Mouse (Mus musculus) kidney, adult 9 months (tissue): Measurements from ENCODE around the gene 3110070M22Rik.
"Not testable (repeated sequence)": the region's sequence is repeated elsewhere in the genome, so short reads cannot be mapped to it uniquely, and the experiment has no call there.

ENCODE experiments used
- DNase-seq: peaks from one replicate; pipeline ENCODE4 v3.0.0; 2022

3110070M22Rik gene

DNA sequence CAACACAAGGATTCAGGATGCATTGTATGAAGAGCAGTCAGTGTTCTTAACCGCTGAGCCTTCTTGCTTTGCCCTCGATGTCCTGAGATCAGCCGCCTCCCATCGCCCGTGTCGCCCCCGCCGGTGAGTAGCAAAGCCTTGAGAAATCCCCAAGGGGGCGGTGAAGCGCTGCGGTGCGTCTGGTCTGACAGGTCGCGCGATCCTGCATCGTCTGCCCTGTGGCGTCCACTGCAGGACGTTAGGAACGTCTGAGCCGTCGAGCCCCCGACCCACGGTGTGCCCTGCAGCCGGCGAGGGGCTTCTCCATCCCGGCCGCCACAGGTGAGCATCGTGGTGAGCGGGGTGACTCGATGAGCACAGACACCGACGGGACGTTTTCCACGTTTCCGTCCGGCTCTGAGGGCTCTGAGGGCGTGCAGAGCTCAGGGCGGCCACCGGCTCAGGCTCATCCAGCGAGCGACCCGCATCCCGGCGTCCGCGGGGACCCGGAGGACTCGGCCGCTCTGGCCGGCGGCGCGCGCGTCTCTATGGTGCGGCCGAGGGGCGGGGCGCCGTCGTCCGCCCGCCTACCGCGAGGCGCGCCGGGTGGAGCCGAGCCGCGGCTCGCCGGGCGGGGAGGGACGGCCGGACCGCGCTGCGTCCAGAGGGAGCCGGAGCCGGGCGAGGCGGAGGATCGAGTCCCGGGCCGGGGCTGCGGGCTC lies at the start of gene 3110070M22Rik, which contains the start of gene Tmem267:
Gene 3110070M22Rik, minus strand, starts transcription at position 504 of the 701 bp plus-strand sequence.
Gene Tmem267, plus strand, starts transcription at position 160 of the 701 bp plus-strand sequence.
- peak; percentile 80 for DNase-seq

DNA sequence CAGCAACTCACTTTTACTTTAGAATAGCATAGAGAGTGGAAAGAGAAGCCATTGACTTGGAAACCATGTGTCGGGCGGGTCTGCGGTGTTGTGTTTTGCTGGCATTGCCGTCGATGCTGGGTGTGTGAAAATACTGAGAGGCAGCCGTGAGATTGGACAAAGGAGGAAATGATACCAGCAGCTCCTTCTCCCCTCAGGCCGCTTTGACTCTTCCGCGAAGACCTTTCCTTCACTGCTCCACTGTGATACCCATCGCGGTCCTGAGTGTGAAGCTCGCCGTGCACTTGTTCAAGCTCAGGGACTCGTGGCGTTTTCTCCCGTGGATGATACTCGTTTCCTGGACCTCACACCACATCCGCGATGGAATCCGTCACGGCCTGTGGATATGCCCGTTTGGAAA lies 6.8 kb upstream of the 3110070M22Rik start:
- DNase-seq = not testable (repeated sequence)

DNA sequence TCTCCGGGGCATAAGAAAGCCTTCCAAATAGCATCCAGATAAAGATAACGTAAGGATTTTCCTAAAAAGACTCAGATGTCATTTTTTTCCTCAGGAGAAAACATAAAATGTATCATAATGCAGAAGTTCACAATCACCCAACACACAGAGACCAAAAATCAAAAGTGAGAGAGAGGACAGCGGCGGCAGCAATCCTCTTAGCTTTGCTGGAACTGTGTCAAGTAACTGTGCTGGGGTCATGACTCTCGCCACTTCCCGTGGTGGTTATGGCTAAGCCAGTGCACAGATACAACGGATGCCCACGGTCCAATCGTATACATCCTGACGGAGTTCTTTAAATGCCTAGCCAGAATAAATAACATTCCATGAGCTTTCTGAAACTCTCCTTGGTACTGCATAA lies 3.9 kb upstream of the 3110070M22Rik start:
- DNase-seq = not testable (repeated sequence)

DNA sequence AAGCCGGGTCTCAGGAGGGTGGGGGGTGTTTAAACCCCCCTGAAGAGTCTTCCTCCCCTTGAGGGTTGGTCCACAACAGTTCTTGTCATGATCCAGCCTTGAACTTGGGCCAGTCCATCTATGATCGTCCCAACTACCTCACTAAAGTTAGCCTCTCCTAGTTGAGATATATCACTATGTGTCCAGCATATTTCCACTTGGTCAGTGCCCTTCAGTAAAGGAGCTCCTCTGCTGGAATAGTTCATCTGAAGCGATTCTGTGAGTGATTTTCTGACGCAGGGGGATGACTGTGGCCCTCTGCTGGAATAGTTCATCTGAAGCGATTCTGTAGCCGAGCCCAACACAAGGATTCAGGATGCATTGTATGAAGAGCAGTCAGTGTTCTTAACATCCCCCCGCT lies 829 bp downstream of the 3110070M22Rik start:
- no peak for DNase-seq

DNA sequence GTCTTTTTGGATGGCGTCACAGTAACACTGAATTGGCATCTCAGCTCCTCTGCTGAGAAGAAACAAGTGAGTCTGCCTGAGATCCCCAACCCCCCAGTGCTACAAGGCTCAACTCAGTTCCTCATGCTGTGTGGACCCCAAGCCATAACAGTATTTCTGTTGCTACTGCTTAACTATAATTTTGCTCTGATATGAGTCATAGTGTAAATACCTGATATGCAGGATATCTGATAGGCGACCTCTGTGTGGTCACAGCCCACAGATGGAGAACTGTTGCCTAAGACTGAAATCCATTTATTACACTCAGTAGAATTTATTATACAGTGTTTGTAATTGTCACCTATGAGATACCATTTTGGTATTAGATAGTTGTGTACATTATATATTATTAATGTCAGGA lies 10.4 kb downstream of the 3110070M22Rik start:
- DNase-seq = no peak

DNA sequence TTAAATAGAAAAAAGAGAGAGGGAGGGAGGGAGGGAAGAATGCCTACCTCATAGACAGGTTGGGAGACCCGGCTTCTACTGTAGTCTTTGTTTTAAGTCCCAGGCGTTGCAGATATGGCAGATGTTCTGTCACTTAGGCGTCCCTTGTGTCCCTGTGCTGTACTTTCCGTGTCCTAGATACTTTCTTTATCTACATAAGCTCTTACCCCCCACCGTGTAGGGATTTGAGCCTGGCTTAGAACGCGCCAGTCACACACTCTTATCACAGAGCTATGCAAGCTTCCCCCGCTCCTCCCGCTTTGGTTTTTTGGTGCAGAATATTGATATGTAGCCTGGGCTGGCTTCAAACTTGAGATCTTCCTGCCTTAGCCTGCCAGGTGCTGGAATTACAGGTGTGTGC lies 11.6 kb downstream of the 3110070M22Rik start:
- DNase-seq = no peak

DNA sequence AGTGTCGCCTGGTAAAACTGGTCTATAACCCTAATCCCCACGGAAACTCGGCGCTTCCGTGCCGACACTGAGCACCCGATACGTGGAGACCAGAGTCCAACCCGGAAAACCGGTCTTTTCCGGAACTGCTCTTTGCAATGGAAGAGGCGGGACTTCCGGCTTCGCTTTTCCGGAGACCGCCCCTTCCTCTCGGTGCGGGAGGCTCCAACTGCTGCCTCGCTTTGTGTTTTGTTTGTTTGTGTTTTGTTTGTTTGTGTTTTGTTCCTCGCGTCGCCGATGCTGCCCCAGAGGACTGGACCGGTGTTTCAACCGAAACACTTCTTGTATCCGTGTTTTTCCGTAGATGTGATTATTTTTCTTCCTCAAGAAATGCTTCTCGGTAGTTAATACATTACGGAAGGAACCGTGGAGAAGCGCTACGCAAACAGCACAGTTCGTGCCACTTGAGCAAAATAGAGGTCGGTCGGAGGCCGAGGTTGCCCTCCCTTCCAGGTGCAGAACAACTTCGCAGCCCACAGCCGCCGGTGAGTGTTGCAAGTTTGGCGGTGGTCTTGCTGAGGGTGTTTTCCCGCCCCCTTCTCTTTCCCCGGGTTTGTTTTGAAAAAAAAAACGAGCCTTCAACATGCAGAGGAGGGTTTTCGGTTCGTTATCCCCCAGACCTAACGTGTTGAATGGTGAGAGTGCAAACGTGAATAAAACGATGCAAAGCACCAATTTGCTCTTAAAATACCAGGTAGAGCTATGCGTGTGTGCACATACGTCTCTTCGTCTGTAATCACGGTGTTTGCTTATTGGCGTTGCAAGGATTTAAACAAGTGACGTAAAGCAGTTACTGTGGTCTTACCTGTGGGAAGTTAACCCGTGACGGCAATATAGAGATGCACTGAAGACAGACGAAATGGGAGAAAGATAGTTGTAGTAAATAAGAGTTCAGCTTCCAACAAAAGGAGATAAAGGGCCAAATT lies 25.3 kb downstream of the 3110070M22Rik start, which contains the start of gene 4833420G17Rik:
Gene 4833420G17Rik, plus strand, starts transcription at position 173 of the 965 bp plus-strand sequence.
- peak; percentile 92 for DNase-seq

DNA sequence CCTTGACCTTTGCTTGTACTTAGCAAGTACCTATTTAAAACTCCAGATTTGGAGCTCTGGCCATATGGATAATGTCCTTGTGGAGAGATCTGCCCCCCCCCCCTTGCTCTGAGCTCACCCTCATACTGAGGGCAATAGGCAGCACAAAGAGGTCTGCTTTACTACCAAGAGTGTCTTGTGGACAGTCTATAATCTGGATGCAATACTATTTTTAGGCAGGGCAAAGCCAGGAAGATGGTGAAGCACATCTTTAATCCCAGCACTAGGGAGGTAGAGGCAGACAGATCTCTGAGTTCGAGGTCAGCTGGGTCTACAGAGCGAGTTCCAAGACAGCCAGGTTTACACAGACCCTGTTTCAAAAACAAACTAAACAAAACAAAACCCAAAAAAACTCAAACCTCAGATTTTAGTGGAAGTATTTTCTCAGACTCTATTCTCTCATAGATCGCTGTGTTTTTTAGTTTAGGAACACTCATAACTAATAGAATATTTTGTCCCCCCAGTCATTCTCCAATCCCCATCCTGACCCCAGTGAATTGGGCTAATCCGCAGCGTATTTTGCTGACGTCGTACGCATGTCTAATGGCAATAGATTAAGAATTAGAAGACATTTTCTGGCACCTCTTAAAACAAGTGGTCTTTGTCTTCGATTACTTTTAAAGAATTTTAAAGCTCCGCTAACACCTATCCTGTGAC lies 26.1 kb downstream of the 3110070M22Rik start:
- no peak for DNase-seq

DNA sequence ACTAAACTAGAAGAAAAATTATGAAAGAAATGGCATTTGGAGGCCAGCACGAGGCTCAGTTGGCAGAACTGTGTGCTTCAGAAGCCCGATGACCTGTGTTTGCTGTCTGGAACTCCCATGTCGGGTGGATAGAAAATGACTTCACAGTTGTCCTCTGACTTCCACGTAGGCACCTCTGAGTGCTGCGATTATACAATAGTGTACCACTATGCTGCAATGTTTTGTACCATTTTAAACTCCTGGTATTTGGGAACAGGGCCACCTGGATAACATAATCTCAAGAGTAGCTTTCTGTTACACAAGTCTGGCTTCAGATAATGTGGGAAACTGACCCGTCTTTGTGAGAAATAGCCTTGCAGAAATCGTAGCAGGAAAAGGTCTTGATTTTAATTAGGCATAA lies 31.8 kb downstream of the 3110070M22Rik start:
- no peak for DNase-seq

DNA sequence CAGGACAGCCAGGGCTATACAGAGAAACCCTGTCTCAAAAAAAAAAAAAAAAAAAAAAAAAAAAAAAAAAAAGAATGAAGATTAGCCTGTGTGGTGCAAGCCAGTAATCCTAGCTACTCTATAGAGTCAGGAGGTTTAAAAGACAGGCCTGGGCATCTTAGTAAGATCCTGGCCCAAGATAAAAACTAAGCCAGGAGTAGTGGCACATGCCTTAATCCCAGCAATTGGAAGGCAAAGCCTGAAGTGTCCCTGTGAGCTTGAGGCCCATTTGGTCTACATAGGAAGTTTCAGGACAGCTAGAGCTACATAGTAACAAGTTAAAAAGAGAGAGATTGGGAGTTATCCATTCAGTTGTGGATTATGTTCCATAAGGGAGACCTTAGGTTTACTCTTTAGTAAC lies 33.1 kb downstream of the 3110070M22Rik start:
- no peak for DNase-seq

DNA sequence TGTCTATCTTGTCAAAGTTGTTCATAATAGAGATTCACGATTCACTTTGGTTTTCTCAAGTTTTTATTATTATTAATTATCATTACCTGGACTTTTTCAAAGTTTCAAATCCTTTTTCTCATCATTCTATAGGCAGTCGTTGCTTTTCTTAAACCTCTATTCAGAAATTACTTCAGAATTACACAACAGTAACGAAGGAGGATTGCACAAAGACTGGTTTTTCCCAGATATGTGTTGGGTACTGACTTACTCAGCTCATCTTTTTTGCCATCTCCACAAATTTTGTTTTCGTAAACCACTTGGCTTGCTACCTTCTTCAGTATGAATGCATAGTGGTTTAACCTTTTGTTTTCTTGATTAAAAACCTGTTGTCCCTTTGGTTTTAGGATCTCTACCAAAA lies 34.6 kb downstream of the 3110070M22Rik start:
- no peak for DNase-seq

DNA sequence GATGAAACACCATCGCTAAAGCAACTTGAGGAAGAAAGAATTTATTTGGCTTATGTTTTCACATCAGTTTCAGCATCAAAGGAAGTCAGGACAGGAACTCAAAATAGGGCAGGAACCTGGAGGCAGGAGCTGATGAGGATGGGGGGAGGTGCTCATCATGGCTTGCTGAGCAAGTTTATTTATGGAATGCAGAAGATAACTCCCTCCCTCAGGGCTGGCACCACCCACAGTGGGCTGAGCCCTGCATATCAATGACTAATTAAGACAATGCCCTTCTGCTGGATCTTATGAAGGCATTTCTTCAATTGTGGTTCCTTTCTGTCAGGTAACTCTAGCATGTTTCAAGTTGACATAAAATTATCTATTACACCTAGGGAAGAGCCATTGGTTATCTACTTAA lies 45.9 kb downstream of the 3110070M22Rik start:
- no peak for DNase-seq
